Mouse (Mus musculus): Measurements from ENCODE around the gene Igfbp4. TPM values are rescaled to one million over a fixed set of nuclear protein-coding genes. Genes with fewer than 3 reads are reported as not detected.

Igfbp4 gene
- polyA plus RNA-seq, 1 experiment from 2014 or later: 467 TPM

- Histone ChIP-seq H3K27me3 (replicated peaks; ENCODE audit: control insufficient read depth, insufficient read depth, low read length) (no peaks in the 10 kb centered on the region), H3K9ac (ENCODE audit: low read length) (no peak overlapping the region), H3K27ac (ENCODE audit: low read depth) (peak overlapping the region; percentile 34; the same call in 1 of the 2 replicates), H3K4me2 (ENCODE audit: low read length) (no peak overlapping the region), H3K36me3 (ENCODE audit: control insufficient read depth, insufficient read depth, low read length) (no peaks in the 10 kb centered on the region), H3K4me3 (ENCODE audit: low read depth, low read length) (no peak overlapping the region), H3K9me3 (ENCODE audit: control insufficient read depth, low read length) (no peaks in the 10 kb centered on the region), H3K4me1 (replicated peaks; ENCODE audit: control insufficient read depth, insufficient read depth, low read length) (peaks cover 10% of the 10 kb centered on the region)
- ATAC-seq (replicated peaks; ENCODE audit: low FRiP score, low TSS enrichment, low read depth): peak; percentile 28
- WGBS: 19% methylated on average over 2 of the region's 2 CpGs
- DNase-seq (ENCODE audit: low spot score): peak; percentile 72
These were observed 24.9 kb downstream of the Igfbp4 start for GRCm38 (mm10) chr11:99065979-99066378.

GRCm38 (mm10) chr11:99067591-99067990 lies 26.5 kb downstream of the Igfbp4 start:
- H3K4me2 ChIP-seq (ENCODE audit: low read length): no peak overlapping the region
- ATAC-seq (replicated peaks; ENCODE audit: low FRiP score, low TSS enrichment, low read depth): no peak
- H3K4me1 ChIP-seq (replicated peaks; ENCODE audit: control insufficient read depth, insufficient read depth, low read length): peaks cover 24% of the 10 kb centered on the region
- H3K27ac ChIP-seq (ENCODE audit: low read depth): no peak overlapping the region
- no peaks in the 10 kb centered on the region for H3K9me3 ChIP-seq (ENCODE audit: control insufficient read depth, low read length)
- no peak for DNase-seq (ENCODE audit: low spot score)
- H3K27me3 ChIP-seq (replicated peaks; ENCODE audit: control insufficient read depth, insufficient read depth, low read length): no peaks in the 10 kb centered on the region
- no peak overlapping the region for H3K4me3 ChIP-seq (ENCODE audit: low read depth, low read length)
- 87% methylated on average over 8 of the region's 8 CpGs for WGBS
- H3K36me3 ChIP-seq (ENCODE audit: control insufficient read depth, insufficient read depth, low read length): no peaks in the 10 kb centered on the region
- no peak overlapping the region for H3K9ac ChIP-seq (ENCODE audit: low read length)

- H3K4me2 ChIP-seq (ENCODE audit: low read length): no peak overlapping the region
- 88% methylated on average over 5 of the region's 5 CpGs for WGBS
- H3K4me1 ChIP-seq (replicated peaks; ENCODE audit: control insufficient read depth, insufficient read depth, low read length): peaks cover 18% of the 10 kb centered on the region
- no peak overlapping the region for H3K4me3 ChIP-seq (ENCODE audit: low read depth, low read length)
- no peak overlapping the region for H3K9ac ChIP-seq (ENCODE audit: low read length)
- no peak for ATAC-seq (replicated peaks; ENCODE audit: low FRiP score, low TSS enrichment, low read depth)
- no peaks in the 10 kb centered on the region for H3K9me3 ChIP-seq (ENCODE audit: control insufficient read depth, low read length)
- no peak for DNase-seq (ENCODE audit: low spot score)
- H3K27ac ChIP-seq (ENCODE audit: low read depth): no peak overlapping the region
- no peaks in the 10 kb centered on the region for H3K36me3 ChIP-seq (ENCODE audit: control insufficient read depth, insufficient read depth, low read length)
- H3K27me3 ChIP-seq (replicated peaks; ENCODE audit: control insufficient read depth, insufficient read depth, low read length): no peaks in the 10 kb centered on the region
These were observed 27.4 kb downstream of the Igfbp4 start for GRCm38 (mm10) chr11:99068455-99068854.

- Histone ChIP-seq H3K4me2 (ENCODE audit: low read length) (no peak overlapping the region), H3K27ac (ENCODE audit: low read depth) (peak overlapping the region; percentile 6; the same call in 1 of the 2 replicates), H3K4me3 (ENCODE audit: low read depth, low read length) (no peak overlapping the region), H3K9ac (ENCODE audit: low read length) (no peak overlapping the region; the same call in 1 of the 2 replicates), H3K4me1 (replicated peaks; ENCODE audit: control insufficient read depth, insufficient read depth, low read length) (peaks cover 22% of the 10 kb centered on the region), H3K27me3 (replicated peaks; ENCODE audit: control insufficient read depth, insufficient read depth, low read length) (no peaks in the 10 kb centered on the region), H3K36me3 (ENCODE audit: control insufficient read depth, insufficient read depth, low read length) (no peaks in the 10 kb centered on the region), H3K9me3 (ENCODE audit: control insufficient read depth, low read length) (no peaks in the 10 kb centered on the region)
- peak; percentile 37; the same call in 1 of the 2 replicates for ATAC-seq (replicated peaks; ENCODE audit: low FRiP score, low TSS enrichment, low read depth)
- DNase-seq (ENCODE audit: low spot score): no peak
- 10% methylated on average over 6 of the region's 6 CpGs for WGBS
These were observed 30.8 kb downstream of the Igfbp4 start for GRCm38 (mm10) chr11:99071866-99072265.

GRCm38 (mm10) chr11:99073781-99074180 lies 32.7 kb downstream of the Igfbp4 start:
- no peaks in the 10 kb centered on the region for H3K36me3 ChIP-seq (ENCODE audit: control insufficient read depth, insufficient read depth, low read length)
- H3K27me3 ChIP-seq (replicated peaks; ENCODE audit: control insufficient read depth, insufficient read depth, low read length): no peaks in the 10 kb centered on the region
- no peak overlapping the region for H3K27ac ChIP-seq (ENCODE audit: low read depth)
- 70% methylated on average over 5 of the region's 5 CpGs for WGBS
- peaks cover 28% of the 10 kb centered on the region for H3K4me1 ChIP-seq (replicated peaks; ENCODE audit: control insufficient read depth, insufficient read depth, low read length)
- H3K4me3 ChIP-seq (ENCODE audit: low read depth, low read length): no peak overlapping the region
- H3K9ac ChIP-seq (ENCODE audit: low read length): no peak overlapping the region
- H3K9me3 ChIP-seq (ENCODE audit: control insufficient read depth, low read length): no peaks in the 10 kb centered on the region
- no peak for DNase-seq (ENCODE audit: low spot score)
- no peak overlapping the region for H3K4me2 ChIP-seq (ENCODE audit: low read length)
- ATAC-seq (replicated peaks; ENCODE audit: low FRiP score, low TSS enrichment, low read depth): no peak

GRCm38 (mm10) chr11:99076744-99077319 lies 35.8 kb downstream of the Igfbp4 start:
- 46% methylated on average over 5 of the region's 5 CpGs for WGBS
- H3K4me2 ChIP-seq (ENCODE audit: low read length): no peak overlapping the region
- no peak overlapping the region for H3K9ac ChIP-seq (ENCODE audit: low read length)
- no peak for ATAC-seq (replicated peaks; ENCODE audit: low FRiP score, low TSS enrichment, low read depth)
- H3K9me3 ChIP-seq (ENCODE audit: control insufficient read depth, low read length): no peaks in the 10 kb centered on the region
- peaks cover 21% of the 10 kb centered on the region for H3K4me1 ChIP-seq (replicated peaks; ENCODE audit: control insufficient read depth, insufficient read depth, low read length)
- no peaks in the 10 kb centered on the region for H3K27me3 ChIP-seq (replicated peaks; ENCODE audit: control insufficient read depth, insufficient read depth, low read length)
- DNase-seq (ENCODE audit: low spot score): no peak
- no peak overlapping the region for H3K4me3 ChIP-seq (ENCODE audit: low read depth, low read length)
- H3K36me3 ChIP-seq (ENCODE audit: control insufficient read depth, insufficient read depth, low read length): no peaks in the 10 kb centered on the region
- H3K27ac ChIP-seq (ENCODE audit: low read depth): no peak overlapping the region

GRCm38 (mm10) chr11:99077869-99078268 lies 36.8 kb downstream of the Igfbp4 start:
- WGBS: 70% methylated on average over 8 of the region's 8 CpGs

GRCm38 (mm10) chr11:99080902-99081543 lies 40.0 kb downstream of the Igfbp4 start:
- ATAC-seq (replicated peaks; ENCODE audit: low FRiP score, low TSS enrichment, low read depth) (no peak), DNase-seq (ENCODE audit: low spot score) (no peak)
- H3K4me1 ChIP-seq (replicated peaks; ENCODE audit: control insufficient read depth, insufficient read depth, low read length): 0 out of 2 replicates have a peak, but pooled peaks cover 9% of the 10 kb centered on the region
- H3K27ac ChIP-seq (ENCODE audit: low read depth): no peak overlapping the region
- H3K36me3 ChIP-seq (ENCODE audit: control insufficient read depth, insufficient read depth, low read length): no peaks in the 10 kb centered on the region
- H3K27me3 ChIP-seq (replicated peaks; ENCODE audit: control insufficient read depth, insufficient read depth, low read length): no peaks in the 10 kb centered on the region
- H3K9me3 ChIP-seq (ENCODE audit: control insufficient read depth, low read length): no peaks in the 10 kb centered on the region
- H3K4me3 ChIP-seq (ENCODE audit: low read depth, low read length): no peak overlapping the region
- H3K9ac ChIP-seq (ENCODE audit: low read length): no peak overlapping the region
- no peak overlapping the region for H3K4me2 ChIP-seq (ENCODE audit: low read length)
- 81% methylated on average over 9 of the region's 9 CpGs for WGBS

More at GRCm38 (mm10) chr11:99077869-99078268, 36.8 kb downstream of the Igfbp4 start:
- Histone ChIP-seq H3K4me3 (ENCODE audit: low read depth, low read length) (no peak overlapping the region), H3K36me3 (ENCODE audit: control insufficient read depth, insufficient read depth, low read length) (no peaks in the 10 kb centered on the region), H3K27me3 (replicated peaks; ENCODE audit: control insufficient read depth, insufficient read depth, low read length) (no peaks in the 10 kb centered on the region), H3K4me1 (replicated peaks; ENCODE audit: control insufficient read depth, insufficient read depth, low read length) (peaks cover 17% of the 10 kb centered on the region; the same call in 1 of the 2 replicates), H3K4me2 (ENCODE audit: low read length) (no peak overlapping the region), H3K9ac (ENCODE audit: low read length) (no peak overlapping the region), H3K27ac (ENCODE audit: low read depth) (no peak overlapping the region), H3K9me3 (ENCODE audit: control insufficient read depth, low read length) (no peaks in the 10 kb centered on the region)
- DNase-seq (ENCODE audit: low spot score) (no peak), ATAC-seq (replicated peaks; ENCODE audit: low FRiP score, low TSS enrichment, low read depth) (no peak)

GRCm38 (mm10) chr11:99081566-99081965 lies 40.5 kb downstream of the Igfbp4 start:
- no peak for ATAC-seq (replicated peaks; ENCODE audit: low FRiP score, low TSS enrichment, low read depth)
- no peak overlapping the region for H3K4me2 ChIP-seq (ENCODE audit: low read length)
- WGBS: 61% methylated on average over 3 of the region's 3 CpGs
- no peaks in the 10 kb centered on the region for H3K9me3 ChIP-seq (ENCODE audit: control insufficient read depth, low read length)
- DNase-seq (ENCODE audit: low spot score): no peak
- H3K27me3 ChIP-seq (replicated peaks; ENCODE audit: control insufficient read depth, insufficient read depth, low read length): no peaks in the 10 kb centered on the region
- no peak overlapping the region for H3K4me3 ChIP-seq (ENCODE audit: low read depth, low read length)
- H3K27ac ChIP-seq (ENCODE audit: low read depth): no peak overlapping the region
- no peak overlapping the region for H3K9ac ChIP-seq (ENCODE audit: low read length)
- no peaks in the 10 kb centered on the region for H3K36me3 ChIP-seq (ENCODE audit: control insufficient read depth, insufficient read depth, low read length)
- H3K4me1 ChIP-seq (replicated peaks; ENCODE audit: control insufficient read depth, insufficient read depth, low read length): 0 out of 2 replicates have a peak, but pooled peaks cover 9% of the 10 kb centered on the region

All from intestine, embryonic 14.5 days (tissue).